Mouse (Mus musculus): ENCODE results near the gene Rps12-ps3.
A peak's percentile ranks its signal among the peaks of the same experiment; 100 is the strongest.

Rps12-ps3 gene

DNA sequence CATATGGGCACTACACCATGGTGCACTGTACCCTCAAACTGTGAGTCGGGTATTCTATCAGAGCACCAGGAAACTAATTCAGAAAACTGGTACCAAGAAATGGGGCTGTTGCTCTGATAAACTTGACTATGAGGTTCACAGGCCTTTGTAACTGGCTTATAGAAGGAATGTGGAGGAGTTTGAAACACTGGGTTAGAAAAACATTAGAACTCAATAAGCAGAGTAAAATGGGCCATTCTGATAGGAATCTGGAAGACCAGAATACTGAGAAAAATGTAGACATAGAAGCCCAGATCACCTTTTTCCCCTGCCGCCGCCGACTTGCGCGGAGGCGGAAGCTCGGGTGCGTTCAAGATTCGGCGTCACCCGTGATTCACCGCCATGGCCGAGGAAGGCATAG lies at the start of gene Rps12-ps3:
Gene Rps12-ps3 (plus strand): TSS at position 301 of the 400 bp plus-strand sequence.
- DNase-seq, result no peak

DNA sequence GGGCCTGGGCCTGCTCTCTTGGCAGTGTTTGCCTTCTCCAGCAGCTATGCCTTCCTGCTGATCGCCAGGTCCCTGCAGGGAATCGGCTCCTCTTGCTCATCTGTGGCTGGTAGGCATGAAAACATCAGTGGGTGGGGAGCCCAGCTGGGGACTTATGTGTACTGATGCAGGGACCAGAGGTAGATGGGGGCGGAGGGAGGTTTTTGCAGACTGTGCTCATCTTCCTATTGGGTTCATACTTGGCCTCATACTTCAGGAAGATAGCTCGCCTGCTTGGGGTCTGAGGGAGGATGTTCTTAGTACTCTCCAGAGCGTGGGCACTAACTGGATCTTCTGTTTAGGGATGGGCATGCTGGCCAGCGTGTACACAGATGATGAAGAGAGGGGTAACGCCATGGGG lies 48.9 kb upstream of the Rps12-ps3 start:
- DNase-seq, result no peak

- DNase-seq, result no peak
Observed at GRCm38 (mm10) chr19:59276354-59276753, 45.7 kb upstream of the Rps12-ps3 start.

GRCm38 (mm10) chr19:59280841-59281240 lies 41.2 kb upstream of the Rps12-ps3 start:
- no peak for DNase-seq

GRCm38 (mm10) chr19:59282001-59282400 lies 40.1 kb upstream of the Rps12-ps3 start:
- no peak for DNase-seq

GRCm38 (mm10) chr19:59289042-59289441 lies 33.0 kb upstream of the Rps12-ps3 start:
- no peak for DNase-seq

- no peak for DNase-seq
Observed at GRCm38 (mm10) chr19:59289811-59290210, 32.3 kb upstream of the Rps12-ps3 start.

GRCm38 (mm10) chr19:59292183-59292839 lies 29.8 kb upstream of the Rps12-ps3 start:
- DNase-seq, result no peak

GRCm38 (mm10) chr19:59315308-59315707 lies 6.8 kb upstream of the Rps12-ps3 start:
- no peak for DNase-seq

DNA sequence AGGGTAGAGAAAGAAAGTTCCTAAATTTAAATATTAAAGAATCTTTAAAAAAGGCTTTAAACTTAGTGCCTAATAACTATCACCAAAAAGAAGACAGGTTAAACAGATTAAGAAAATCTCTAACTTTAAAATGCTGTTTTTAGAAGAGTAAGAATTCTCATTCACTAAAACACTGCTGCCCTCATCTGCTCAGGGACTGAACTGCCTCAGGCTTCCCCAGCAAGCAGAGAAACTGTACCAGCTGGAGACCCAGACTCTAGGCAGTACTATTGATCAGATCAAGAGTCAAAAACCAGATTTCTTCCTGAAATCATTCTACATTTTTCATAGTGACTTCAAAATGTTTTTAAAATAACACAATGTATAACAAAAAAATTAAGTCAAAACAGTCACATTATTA lies 5.5 kb upstream of the Rps12-ps3 start:
- no peak for DNase-seq

DNA sequence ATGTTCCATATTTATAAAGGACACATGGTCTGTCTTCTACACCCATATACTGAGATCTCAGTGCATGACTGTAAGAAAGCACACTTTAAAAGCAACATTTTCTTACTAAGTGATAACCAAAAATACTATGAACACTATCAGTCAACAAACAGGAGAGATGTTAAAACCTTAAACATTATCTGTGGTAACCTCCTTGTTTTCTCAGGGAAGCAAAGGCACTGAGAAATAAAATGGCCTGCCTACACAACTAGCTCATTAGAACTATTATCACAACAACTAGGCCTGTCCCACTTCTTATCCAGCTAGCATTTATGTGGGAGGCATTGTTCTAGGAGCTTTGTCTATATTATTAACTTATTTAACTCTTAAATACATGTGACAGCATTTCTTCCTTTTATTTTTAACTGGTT lies 8.7 kb downstream of the Rps12-ps3 start:
- no peak for DNase-seq

- DNase-seq, result no peak
Observed at GRCm38 (mm10) chr19:59336655-59337054, 14.6 kb downstream of the Rps12-ps3 start.

DNA sequence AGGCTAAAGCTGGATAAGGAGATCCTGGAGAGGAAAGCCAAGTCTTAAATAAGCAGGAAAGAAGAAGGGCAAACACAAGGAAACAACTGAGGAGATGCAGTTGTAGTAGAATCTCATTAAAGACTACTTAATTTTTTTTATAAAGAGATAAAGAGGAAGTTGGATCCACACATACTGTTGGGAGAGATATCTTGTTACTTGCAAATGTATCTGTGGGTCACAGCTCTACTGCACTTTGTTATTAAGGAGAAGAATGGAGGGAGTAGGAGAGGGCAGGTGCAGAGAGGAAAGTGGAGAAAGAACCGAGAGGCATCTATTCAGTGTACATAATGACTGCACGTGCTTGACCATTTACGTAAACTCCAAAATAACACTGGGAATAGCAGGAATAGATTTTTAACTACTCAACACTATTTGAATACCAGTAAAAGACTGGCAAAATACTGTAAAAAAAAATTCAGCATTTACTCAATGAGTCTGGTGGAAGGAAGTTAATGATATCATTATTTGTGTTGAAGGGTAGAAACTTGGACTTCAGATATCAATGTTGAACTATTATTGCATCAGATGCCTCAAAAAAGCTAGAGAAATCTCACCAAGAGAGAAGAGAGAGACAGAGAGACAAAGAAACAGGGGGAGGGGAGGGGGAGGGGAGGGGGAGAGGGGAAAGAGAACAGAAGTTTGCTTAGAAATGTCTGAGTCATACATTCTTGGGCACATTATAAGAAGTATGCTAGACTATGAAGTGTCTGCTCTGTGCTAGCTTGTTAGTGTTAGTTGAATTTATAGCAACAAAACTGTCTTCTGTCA lies 16.0 kb downstream of the Rps12-ps3 start:
- DNase-seq, result no peak

DNA sequence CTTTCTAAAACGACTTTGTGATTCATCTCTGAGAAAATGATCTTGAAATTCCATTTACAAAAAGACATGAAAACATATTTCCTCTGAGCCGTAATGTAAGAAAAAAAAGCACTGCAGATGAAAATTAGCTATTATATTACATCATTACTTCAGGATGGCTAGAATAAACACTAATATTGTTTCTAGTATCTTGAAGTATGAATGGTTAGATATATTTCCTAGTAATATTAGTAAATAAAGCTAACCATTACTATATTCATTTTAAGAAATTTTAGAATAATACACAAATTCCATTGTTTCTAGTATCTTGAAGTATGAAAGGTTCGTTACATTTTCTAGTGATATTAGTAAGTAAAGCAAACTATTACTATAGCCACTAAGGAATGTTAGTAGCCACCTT lies 17.8 kb downstream of the Rps12-ps3 start:
- DNase-seq, result no peak

DNA sequence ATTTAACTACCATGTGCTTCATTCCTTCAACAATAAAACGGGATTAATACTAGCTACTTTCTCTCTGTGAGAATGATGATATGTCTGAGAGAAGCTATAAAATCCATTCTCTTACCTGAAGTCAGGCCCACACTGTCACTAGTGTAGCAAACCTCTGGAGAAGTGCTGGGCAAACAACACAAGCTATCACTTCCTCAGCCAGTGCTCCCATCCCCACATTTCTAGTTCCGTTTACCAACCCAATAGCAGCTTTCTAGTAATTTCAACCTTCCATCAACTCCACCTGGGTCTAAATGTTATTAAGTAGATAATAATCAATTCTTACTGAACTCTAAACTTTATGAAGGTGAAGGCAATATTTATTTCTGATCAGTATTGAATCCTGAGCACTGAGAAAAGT lies 20.9 kb downstream of the Rps12-ps3 start:
- no peak for DNase-seq

GRCm38 (mm10) chr19:59344304-59344711 lies 22.2 kb downstream of the Rps12-ps3 start:
- DNase-seq, result peak; percentile 48 to 62

DNA sequence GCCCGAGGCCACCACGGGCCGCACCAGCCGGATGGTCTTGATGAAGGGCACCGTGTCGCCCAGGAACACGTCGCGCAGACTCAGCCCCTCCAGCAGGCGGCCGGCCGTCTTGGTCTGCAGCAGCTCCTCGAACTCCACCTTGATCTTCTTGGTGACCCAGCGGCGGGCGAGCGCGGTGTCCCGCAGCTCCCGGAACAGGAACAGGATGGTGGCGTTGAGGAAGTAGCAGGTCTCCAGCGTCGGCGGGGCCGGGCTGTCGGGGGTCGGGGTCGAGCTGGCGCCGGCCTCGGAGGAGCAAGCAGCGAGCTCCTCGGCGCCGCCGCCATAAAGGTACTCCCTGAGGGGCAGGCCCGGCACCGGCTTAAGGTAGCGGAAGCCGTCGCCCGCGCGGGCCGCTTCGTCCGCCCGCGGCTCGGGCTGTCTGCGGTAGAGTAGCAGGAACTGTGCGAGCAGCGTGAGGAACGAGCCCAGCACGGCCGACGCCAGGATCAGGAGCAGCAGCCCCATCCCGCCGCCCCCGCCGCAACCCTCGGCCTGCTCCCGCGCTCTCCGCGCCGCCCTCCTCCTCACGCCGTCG lies 23.1 kb downstream of the Rps12-ps3 start:
- DNase-seq, result peak; percentile 56 to 60

GRCm38 (mm10) chr19:59345658-59346283 lies 23.7 kb downstream of the Rps12-ps3 start, which contains the start of gene Pdzd8:
Pdzd8 (minus strand) TSS chr19:59345780.
- peak; percentile 88 to 89 for DNase-seq

GRCm38 (mm10) chr19:59346325-59346724 lies 24.2 kb downstream of the Rps12-ps3 start:
- no peak for DNase-seq

DNA sequence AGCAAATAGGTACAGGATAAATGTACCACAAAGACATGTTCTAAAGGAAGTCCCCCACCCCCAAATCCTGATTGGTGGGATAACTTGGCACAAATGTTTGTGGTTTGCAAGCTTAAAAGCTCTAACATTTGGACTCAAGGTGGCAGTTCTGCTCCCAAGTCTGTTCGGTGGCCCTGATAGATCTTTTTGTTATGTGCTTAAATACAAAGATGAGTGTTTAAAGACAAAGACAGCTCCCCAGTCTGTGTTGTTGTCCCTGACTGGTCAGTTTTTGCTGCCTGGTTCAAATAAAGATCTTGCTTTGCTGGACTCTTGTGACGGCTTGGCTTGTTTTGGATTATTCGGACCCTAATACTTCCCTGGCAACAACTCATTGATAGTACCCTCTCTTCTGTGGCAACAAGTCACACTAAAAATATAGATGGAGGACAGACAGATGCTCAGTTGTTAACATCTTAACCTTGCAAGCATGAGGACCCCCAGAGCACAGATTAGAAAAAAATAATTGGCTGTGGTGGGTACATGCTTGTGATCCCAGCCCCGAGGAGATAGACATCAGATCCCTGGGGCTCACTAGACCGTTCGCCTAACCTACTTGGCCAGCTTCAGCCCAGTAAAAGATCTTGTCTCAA lies 27.4 kb downstream of the Rps12-ps3 start:
- DNase-seq, result no peak

DNA sequence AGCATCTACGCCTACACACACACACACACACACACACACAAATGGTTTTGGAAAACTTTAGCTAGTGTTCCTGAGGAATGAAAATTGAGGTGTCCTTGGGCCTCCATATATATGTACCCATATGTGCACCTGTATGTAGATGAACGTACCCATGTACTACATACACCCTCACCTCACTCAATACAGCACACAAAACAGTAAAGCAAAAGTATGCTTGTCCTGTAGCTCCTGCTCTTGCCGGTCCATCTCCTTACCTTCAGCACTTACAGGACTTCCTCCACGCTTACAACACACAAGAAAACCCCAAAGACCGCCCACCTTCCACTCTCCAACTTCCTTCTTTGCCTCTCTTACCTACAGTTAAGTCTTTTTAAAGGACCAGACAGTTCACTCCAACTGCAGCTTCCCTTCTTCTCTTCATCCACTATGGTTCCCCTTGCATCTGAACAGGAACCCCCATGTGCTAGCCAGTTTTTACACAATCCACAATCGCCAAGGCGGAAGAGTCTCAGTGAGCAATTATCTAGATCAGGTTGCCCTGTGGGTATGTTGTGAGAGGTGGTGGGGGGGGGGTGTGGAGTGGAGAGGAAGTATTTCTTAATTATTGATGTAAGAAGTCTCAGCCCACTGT lies 28.3 kb downstream of the Rps12-ps3 start:
- peak; percentile 15 to 28 for DNase-seq

DNA sequence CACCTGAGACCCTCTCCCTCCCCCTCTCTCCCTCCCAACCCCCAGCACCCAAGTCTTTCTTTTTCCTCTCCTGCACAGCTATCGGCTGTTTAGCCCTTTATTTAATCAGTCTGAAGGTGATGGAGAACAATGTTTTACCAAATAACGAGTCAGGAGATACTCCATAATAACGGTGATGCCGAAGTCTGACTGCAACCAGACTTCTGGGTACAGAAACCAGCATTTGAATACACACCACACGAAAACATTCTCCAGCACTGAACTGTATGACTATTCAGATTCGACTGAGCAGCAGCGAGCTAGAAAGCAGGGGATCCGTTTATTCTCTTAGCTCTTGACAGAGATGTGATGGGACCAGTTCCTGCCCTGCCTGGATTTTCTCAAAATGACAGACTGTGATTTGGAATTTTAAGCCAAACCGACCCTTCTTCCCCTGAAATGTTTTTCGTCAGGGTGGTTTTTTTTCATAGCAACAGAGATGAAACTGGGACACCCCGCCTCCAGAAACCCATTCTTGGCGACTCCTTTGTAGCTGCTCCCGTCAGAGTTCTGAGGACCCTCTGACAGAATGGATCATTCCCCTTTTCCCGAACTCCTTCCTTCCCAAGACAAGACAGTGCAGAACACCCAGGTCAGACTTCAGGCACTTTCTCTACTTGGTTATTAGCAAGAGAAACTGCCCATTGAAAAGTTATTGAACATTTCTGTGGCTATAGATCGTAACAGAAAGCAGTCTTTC lies 29.2 kb downstream of the Rps12-ps3 start:
- no peak for DNase-seq
